Mouse (Mus musculus): ENCODE data around the gene Dpp7. TPM values are rescaled to one million over a fixed set of nuclear protein-coding genes. Genes with fewer than 3 reads are reported as not detected.

Gene Dpp7
- total and polyA plus RNA-seq, 2 experiments from 2014 or later, result 17.4 to 19.8 TPM

DNA sequence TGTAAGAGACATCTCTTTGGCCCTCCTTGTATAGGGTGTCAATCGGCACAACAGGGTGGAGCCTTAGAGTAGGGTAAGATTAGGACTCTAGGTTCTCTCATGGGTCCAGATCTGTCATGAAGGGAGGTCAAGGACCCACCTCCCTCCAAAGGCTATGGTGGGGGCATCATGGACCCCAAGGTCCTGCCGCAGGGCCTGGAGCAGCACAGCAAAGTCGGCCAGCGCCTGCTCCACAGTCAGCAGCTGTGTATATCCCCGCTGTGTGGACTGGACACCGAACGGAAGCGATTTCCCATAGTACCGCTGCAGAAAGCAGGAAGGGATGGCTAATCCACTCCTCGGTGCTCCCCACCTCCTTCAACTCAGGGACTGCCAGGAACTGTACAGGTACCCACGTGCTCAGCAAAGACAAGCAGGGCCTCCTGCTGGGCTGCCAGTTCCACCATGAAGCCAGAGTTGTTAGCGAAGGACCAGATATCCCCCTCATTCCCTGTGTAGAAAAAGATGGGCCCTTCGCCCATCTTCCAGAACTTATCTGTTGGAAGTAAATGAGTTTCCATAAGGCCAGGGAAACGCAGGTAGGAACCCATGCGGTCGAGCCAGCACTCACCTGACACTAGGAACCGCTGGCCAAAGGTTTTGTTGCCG is 616 bp downstream of the Dpp7 start:
- no peaks in the 10 kb centered on the region for H3K9me3 ChIP-seq (ENCODE audit: low read length)
- peak overlapping the region; percentile 86 for H3K4me2 ChIP-seq (ENCODE audit: low read depth)
- H3K27me3 ChIP-seq (ENCODE audit: insufficient read depth, low read length), result no peaks in the 10 kb centered on the region
- WGBS, result 42% methylated on average over 18 of the region's 18 CpGs
- peak overlapping the region; percentile 64; the same call in 1 of the 2 replicates for H3K9ac ChIP-seq
- peaks cover 30% of the 10 kb centered on the region for H3K36me3 ChIP-seq (ENCODE audit: insufficient read depth)
- H3K27ac ChIP-seq (ENCODE audit: low read depth, low read length), result no peak overlapping the region
- peak overlapping the region; percentile 52 for H3K4me3 ChIP-seq (ENCODE audit: low read depth, low read length)
- no peak for DNase-seq
- peaks cover 11% of the 10 kb centered on the region; the same call in 1 of the 2 replicates for H3K4me1 ChIP-seq (ENCODE audit: insufficient read depth)
- TF ChIP-seq CTCF (IDR thresholded peaks at IDR 0.05; ENCODE audit: low read depth), result no peak
- no peak for ATAC-seq

GRCm38 (mm10) chr2:25354211-25354610 is 1.9 kb downstream of the Dpp7 start:
- Histone ChIP-seq H3K27me3 (ENCODE audit: insufficient read depth, low read length) (no peaks in the 10 kb centered on the region), H3K4me3 (ENCODE audit: low read depth, low read length) (no peak overlapping the region), H3K9ac (no peak overlapping the region), H3K36me3 (ENCODE audit: insufficient read depth) (peaks cover 43% of the 10 kb centered on the region), H3K27ac (ENCODE audit: low read depth, low read length) (no peak overlapping the region), H3K9me3 (ENCODE audit: low read length) (no peaks in the 10 kb centered on the region), H3K4me2 (ENCODE audit: low read depth) (no peak overlapping the region), H3K4me1 (ENCODE audit: insufficient read depth) (peaks cover 11% of the 10 kb centered on the region; the same call in 1 of the 2 replicates)
- ATAC-seq, result no peak
- 92% methylated on average over 6 of the region's 6 CpGs for WGBS
- no peak for DNase-seq
- TF ChIP-seq CTCF (IDR thresholded peaks at IDR 0.05; ENCODE audit: low read depth), result no peak

- 96% methylated on average over 3 of the region's 3 CpGs for WGBS
- H3K9ac ChIP-seq, result no peak overlapping the region
- ATAC-seq (no peak), DNase-seq (no peak)
- H3K36me3 ChIP-seq (ENCODE audit: insufficient read depth), result peaks cover 73% of the 10 kb centered on the region
- H3K27ac ChIP-seq (ENCODE audit: low read depth, low read length), result no peak overlapping the region
- H3K27me3 ChIP-seq (ENCODE audit: insufficient read depth, low read length), result no peaks in the 10 kb centered on the region
- H3K9me3 ChIP-seq (ENCODE audit: low read length), result no peaks in the 10 kb centered on the region
- no peak for TF ChIP-seq CTCF (IDR thresholded peaks at IDR 0.05; ENCODE audit: low read depth)
- H3K4me1 ChIP-seq (ENCODE audit: insufficient read depth), result 0 out of 2 replicates have a peak, but pooled peaks cover 3% of the 10 kb centered on the region
- no peak overlapping the region for H3K4me3 ChIP-seq (ENCODE audit: low read depth, low read length)
- H3K4me2 ChIP-seq (ENCODE audit: low read depth), result no peak overlapping the region
These were observed 5.5 kb downstream of the Dpp7 start for GRCm38 (mm10) chr2:25350701-25351100.

DNA sequence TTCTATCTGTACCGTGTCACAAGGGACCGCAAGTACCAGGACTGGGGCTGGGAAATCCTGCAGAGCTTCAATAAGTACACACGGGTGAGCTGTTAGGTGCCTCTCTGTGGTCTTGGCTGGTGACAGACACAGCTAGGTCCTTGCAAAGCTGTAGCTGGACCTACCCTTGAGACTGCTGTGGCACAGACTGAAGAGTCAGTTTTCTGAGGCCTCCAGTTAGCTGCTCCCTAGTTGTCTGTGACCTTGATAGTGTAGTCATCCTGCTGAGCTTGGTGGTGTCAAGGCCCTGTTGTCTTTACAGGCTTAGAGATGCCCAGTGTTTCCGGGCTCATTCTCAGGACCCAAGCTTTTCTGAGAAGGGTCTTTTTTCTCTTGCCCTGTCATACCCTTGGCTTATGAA is 6.7 kb downstream of the Dpp7 start:
- TF ChIP-seq CTCF (IDR thresholded peaks at IDR 0.05; ENCODE audit: low read depth), result no peak
- WGBS, result 94% methylated on average over 4 of the region's 4 CpGs
- Histone ChIP-seq H3K9ac (no peak overlapping the region), H3K9me3 (ENCODE audit: low read length) (no peaks in the 10 kb centered on the region), H3K36me3 (ENCODE audit: insufficient read depth) (peaks cover 85% of the 10 kb centered on the region), H3K4me2 (ENCODE audit: low read depth) (no peak overlapping the region), H3K4me3 (ENCODE audit: low read depth, low read length) (no peak overlapping the region), H3K27me3 (ENCODE audit: insufficient read depth, low read length) (no peaks in the 10 kb centered on the region), H3K4me1 (ENCODE audit: insufficient read depth) (no peaks in the 10 kb centered on the region), H3K27ac (ENCODE audit: low read depth, low read length) (no peak overlapping the region)
- no peak for ATAC-seq
- no peak for DNase-seq

DNA sequence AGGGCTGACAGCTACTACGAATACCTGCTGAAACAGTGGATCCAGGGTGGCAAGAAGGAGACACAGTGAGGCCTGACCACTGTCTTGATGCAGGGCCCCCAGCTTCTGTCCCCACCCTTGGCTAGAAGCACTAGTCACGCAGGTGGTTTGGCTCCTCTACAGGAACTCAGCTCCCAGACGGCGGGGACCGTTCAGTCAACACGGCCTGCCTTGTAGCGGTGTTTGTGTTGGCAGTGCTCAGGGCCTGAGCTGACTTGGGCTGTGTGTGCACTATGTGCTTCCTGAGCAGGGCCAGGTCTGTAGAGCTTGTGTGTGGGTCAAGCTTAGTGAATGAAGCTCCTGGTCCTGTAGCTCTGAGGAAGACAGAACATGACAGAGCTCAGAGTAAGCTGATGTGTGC is 8.0 kb downstream of the Dpp7 start:
- Histone ChIP-seq H3K9ac (no peak overlapping the region), H3K36me3 (ENCODE audit: insufficient read depth) (peaks cover 94% of the 10 kb centered on the region), H3K27ac (ENCODE audit: low read depth, low read length) (no peak overlapping the region), H3K4me3 (ENCODE audit: low read depth, low read length) (no peak overlapping the region), H3K4me2 (ENCODE audit: low read depth) (no peak overlapping the region), H3K9me3 (ENCODE audit: low read length) (no peaks in the 10 kb centered on the region), H3K4me1 (ENCODE audit: insufficient read depth) (no peaks in the 10 kb centered on the region), H3K27me3 (ENCODE audit: insufficient read depth, low read length) (no peaks in the 10 kb centered on the region)
- DNase-seq, result no peak
- WGBS, result 88% methylated on average over 7 of the region's 7 CpGs
- TF ChIP-seq CTCF (IDR thresholded peaks at IDR 0.05; ENCODE audit: low read depth), result no peak
- no peak for ATAC-seq

DNA sequence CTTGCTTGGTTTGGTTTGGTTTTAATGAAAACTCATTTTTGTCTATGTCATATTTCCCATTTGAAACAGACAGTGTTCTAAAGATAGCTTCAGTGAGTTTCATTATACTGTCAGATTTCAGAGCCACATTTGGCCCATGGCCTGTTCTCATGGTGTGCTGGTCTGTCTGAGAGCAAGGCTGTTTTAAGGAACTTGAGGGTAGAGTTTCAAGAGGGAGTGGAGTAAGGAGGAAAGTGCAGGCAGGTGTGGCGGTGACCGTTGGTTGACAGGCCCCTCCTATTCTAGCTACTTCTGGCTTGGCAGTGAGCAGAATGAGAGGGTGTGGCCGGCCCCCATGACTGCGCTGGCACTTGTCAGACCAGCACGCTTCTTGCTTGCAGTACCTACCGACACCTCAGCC is 17.9 kb downstream of the Dpp7 start:
- Histone ChIP-seq H3K36me3 (ENCODE audit: insufficient read depth) (peaks cover 70% of the 10 kb centered on the region), H3K4me3 (ENCODE audit: low read depth, low read length) (no peak overlapping the region), H3K27me3 (ENCODE audit: insufficient read depth, low read length) (no peaks in the 10 kb centered on the region), H3K4me2 (ENCODE audit: low read depth) (no peak overlapping the region), H3K27ac (ENCODE audit: low read depth, low read length) (no peak overlapping the region), H3K4me1 (ENCODE audit: insufficient read depth) (peaks cover 4% of the 10 kb centered on the region), H3K9ac (no peak overlapping the region), H3K9me3 (ENCODE audit: low read length) (no peaks in the 10 kb centered on the region)
- 92% methylated on average over 6 of the region's 6 CpGs for WGBS
- DNase-seq (no peak), ATAC-seq (no peak)
- TF ChIP-seq CTCF (IDR thresholded peaks at IDR 0.05; ENCODE audit: low read depth), result no peak

DNA sequence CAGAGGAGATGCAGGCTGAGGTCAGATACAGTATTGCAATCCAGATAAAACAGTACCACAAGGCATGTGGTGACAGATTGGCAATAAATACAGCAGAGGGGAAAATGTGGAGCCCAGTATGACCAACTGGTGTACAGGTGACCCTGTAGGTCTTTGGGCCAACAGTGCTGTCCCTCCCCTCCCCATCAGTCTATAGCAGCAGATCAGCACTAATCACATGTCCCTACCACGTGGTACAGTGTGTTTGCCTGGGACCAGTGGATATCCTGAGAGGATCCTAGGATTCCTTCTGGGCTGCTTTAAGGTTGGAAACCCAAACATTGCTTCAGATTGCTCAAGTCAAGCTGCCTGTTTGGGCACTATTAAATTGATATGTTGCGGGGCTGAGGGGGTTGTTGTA is 22.6 kb downstream of the Dpp7 start:
- DNase-seq (no peak), ATAC-seq (no peak)
- WGBS, result 87% methylated on average over 2 of the region's 2 CpGs
- TF ChIP-seq CTCF (IDR thresholded peaks at IDR 0.05; ENCODE audit: low read depth), result no peak
- no peaks in the 10 kb centered on the region for H3K9me3 ChIP-seq (ENCODE audit: low read length)
- H3K4me1 ChIP-seq (ENCODE audit: insufficient read depth), result peaks cover 9% of the 10 kb centered on the region
- H3K36me3 ChIP-seq (ENCODE audit: insufficient read depth), result peaks cover 42% of the 10 kb centered on the region
- H3K27me3 ChIP-seq (ENCODE audit: insufficient read depth, low read length), result no peaks in the 10 kb centered on the region
- H3K4me3 ChIP-seq (ENCODE audit: low read depth, low read length), result peak overlapping the region; percentile 62
- peak overlapping the region; percentile 89 for H3K4me2 ChIP-seq (ENCODE audit: low read depth)
- no peak overlapping the region for H3K27ac ChIP-seq (ENCODE audit: low read depth, low read length)
- H3K9ac ChIP-seq, result peak overlapping the region; percentile 89
